Mouse (Mus musculus) brain, embryonic 14.5 days (tissue): ENCODE results near the gene Dnajc16. TPM values are rescaled to one million over a fixed set of nuclear protein-coding genes. Genes with fewer than 3 reads are reported as not detected.
"Not testable (repeated sequence)": the region's sequence is repeated elsewhere in the genome, so short reads cannot be mapped to it uniquely, and the experiment has no call there.

Experiments used
- DNase-seq: peaks from one replicate; pipeline ENCODE4 v3.0.0-alpha.2; 2011; ENCODE audit warnings: low read depth
- CTCF ChIP-seq: fragments of 200-500 bp; IDR thresholded peaks from 2 replicates; pipeline ENCODE4 v1.5.1; 2012; ENCODE audit warnings: inconsistent platforms, mild to moderate bottlenecking, moderate library complexity, borderline replicate concordance; ENCODE audit not compliant: insufficient read depth, insufficient read length; ENCODE audit errors: extremely low read depth
- POLR2A ChIP-seq: fragments of 200-500 bp; IDR thresholded peaks from 2 replicates; pipeline ENCODE4 v1.6.1; 2012; ENCODE audit warnings: mild to moderate bottlenecking, inconsistent platforms, borderline replicate concordance; ENCODE audit not compliant: poor library complexity, insufficient read depth, insufficient read length, severe bottlenecking; ENCODE audit errors: extremely low read depth
- polyA plus RNA-seq: library from polyadenylated mRNA; depleted of rRNA; stranded (reverse); fragments of >200 nt; gene quantifications from 2 replicates; pipeline ENCODE4 v1.2.3, GENCODE M21; 2012

Dnajc16 gene
- polyA plus RNA-seq, 1 experiment, result 19.9 TPM

- no peak for DNase-seq
- TF ChIP-seq CTCF (no peak), POLR2A (no peak)
These were observed 2.0 kb upstream of the Dnajc16 start for GRCm38 (mm10) chr4:141792554-141793281.

DNA sequence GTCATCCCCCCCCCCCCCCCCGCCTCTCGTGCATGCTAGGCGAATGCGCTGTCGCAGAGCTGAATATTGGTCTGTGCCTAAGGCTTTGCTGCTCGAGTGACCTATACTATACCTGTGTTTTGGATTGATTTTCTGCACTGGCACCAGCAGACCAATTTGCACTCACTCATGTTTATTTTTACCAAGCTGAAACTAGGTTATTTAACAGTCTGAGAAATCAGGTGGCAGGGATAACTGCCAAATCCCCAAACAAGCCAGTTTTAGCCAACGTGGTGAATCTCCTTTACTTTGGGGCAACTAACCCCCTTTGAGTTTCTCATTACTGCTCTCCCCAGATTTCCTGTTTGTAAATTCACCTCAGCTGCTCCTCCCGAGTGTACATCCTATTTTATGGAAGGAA lies 1.2 kb upstream of the Dnajc16 start:
- no peak for DNase-seq
- no peak for TF ChIP-seq POLR2A

GRCm38 (mm10) chr4:141791486-141791885 lies 755 bp upstream of the Dnajc16 start:
- DNase-seq, result no peak
- TF ChIP-seq CTCF, result no peak

- no peak for DNase-seq
These were observed 1.0 kb downstream of the Dnajc16 start for GRCm38 (mm10) chr4:141789564-141790218.

GRCm38 (mm10) chr4:141787462-141787861 lies 3.3 kb downstream of the Dnajc16 start:
- DNase-seq, result no peak
- no peak for TF ChIP-seq POLR2A
- TF ChIP-seq CTCF, result no peak

More at GRCm38 (mm10) chr4:141789564-141790218, 1.0 kb downstream of the Dnajc16 start:
- TF ChIP-seq CTCF (no peak), POLR2A (no peak)

DNA sequence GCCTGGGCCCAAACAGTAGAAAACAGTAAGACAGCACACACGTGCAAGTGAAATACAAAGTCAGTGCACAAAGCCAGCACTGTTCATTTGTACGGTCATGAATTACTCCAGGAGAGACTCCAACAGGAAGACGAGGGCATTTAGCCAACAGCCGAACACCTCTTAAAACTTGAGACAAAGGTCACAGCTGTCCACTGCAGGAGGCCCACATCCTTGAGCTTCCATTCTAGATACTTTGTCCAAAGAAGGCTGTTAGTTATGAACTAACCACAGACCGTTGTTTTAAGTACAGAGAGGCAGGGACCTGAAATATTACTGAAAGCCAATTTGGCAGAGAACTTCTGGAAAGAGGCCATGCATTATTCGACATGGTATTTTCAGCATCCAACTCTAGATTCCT lies 3.7 kb downstream of the Dnajc16 start:
- DNase-seq, result no peak

GRCm38 (mm10) chr4:141786141-141786540 lies 4.6 kb downstream of the Dnajc16 start:
- DNase-seq, result no peak
- TF ChIP-seq POLR2A (no peak), CTCF (no peak)

More for the DNA sequence above, 3.7 kb downstream of the Dnajc16 start:
- no peak for TF ChIP-seq POLR2A
- no peak for TF ChIP-seq CTCF

DNA sequence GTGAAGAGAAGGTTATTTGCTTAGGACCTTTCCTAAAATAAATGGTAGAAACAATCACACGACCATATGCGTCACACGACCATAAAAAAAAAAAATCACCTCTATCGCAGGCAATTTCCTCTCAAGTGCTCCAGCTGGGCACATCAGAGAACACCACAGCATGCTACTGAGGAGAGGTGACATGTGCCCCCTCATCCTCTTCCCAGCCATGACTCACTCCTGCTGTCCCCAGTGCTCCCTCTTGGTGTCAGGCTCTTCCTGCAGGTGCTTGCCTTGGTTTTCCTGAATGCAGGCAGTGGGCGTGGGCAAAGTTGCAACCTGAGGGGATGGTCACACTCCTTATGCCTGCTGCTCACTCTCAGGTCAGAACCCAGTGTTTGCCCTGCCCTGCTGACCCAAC lies 5.9 kb downstream of the Dnajc16 start:
- TF ChIP-seq POLR2A (no peak), CTCF (no peak)
- DNase-seq, result no peak

GRCm38 (mm10) chr4:141781201-141781985 lies 9.3 kb downstream of the Dnajc16 start:
- no peak for TF ChIP-seq CTCF
- no peak for TF ChIP-seq POLR2A
- no peak for DNase-seq

DNA sequence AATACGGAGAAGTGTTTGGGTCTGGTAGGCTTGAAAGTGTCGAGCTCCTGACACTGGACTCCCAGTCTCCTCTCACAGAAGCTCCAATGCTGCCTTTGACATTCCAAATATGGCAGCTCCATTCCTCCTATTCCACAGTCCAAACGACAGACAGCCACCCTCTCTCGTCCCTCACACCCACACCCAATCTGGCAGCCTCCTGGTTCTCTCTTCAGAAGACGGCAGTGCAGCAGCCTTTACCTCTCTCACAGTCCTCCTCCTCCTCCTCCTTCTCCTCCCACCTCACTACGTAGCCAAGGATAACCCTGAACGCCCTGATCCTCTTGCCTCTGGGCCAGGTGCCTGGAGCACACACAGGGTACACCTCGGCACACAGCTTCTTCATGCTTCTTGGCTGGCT lies 10.9 kb downstream of the Dnajc16 start:
- no peak for DNase-seq
- TF ChIP-seq CTCF (no peak), POLR2A (no peak)

- not testable (repeated sequence) for DNase-seq
These were observed 17.7 kb downstream of the Dnajc16 start for GRCm38 (mm10) chr4:141773019-141773418.

DNA sequence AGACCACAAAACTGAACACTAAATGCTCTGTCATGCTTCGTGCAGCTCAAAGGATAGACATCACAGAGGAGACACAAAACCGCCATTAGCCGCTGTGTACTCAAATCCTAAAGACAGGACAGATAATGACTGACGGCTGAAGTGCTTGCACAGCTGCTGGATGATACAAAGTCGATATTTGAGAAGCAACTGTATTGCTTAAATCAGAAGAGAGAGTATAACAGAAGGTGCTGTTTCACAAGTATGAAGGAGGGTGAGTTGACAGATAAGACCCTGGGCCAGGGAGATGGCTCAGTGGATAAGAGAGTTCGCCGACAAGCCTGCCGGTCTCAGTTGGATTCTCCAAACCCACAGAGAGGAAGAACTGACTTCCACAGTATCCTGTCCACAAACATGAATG lies 18.9 kb downstream of the Dnajc16 start:
- no peak for DNase-seq
- no peak for TF ChIP-seq POLR2A
- no peak for TF ChIP-seq CTCF
